Mouse (Mus musculus): ENCODE results near the gene Nat8f3. TPM values are rescaled to one million over a fixed set of nuclear protein-coding genes. Genes with fewer than 3 reads are reported as not detected.
"Not testable (repeated sequence)": the region's sequence is repeated elsewhere in the genome, so short reads cannot be mapped to it uniquely, and the experiment has no call there.

Nat8f3 gene
- polyA plus RNA-seq, 1 experiment from 2014 or later, result 0.34 TPM

- 85% methylated on average over 2 of the region's 4 CpGs for WGBS
Observed at GRCm38 (mm10) chr6:85701943-85702342, 63.6 kb downstream of the Nat8f3 start.

More at GRCm38 (mm10) chr6:85701943-85702342, 63.6 kb downstream of the Nat8f3 start:
- not testable (repeated sequence) for H3K4me2 ChIP-seq; H3K4me3 ChIP-seq; H3K9me3 ChIP-seq; H3K36me3 ChIP-seq; ATAC-seq (ENCODE audit: low FRiP score, low read depth); H3K9ac ChIP-seq; H3K4me1 ChIP-seq (replicated peaks); H3K27me3 ChIP-seq; H3K27ac ChIP-seq (replicated peaks)

Small RNA genes lying within 50 kb of the gene (microRNA-seq; reads per million reads assigned to microRNA genes)
- gene Gm27317 (not detected), gene Mir6375 (not detected)

Other genes starting within 250 kb of the Nat8f3 start
- gene Alms1, start 178.2 kb downstream of the Nat8f3 start, polyA plus RNA-seq (2015; fragmentation: Nextera tagmentation; extraction: Ambion mirVana), result 4.5 and 5.1 TPM in 2 replicates
- gene Nat8f7, start 52.5 kb downstream of the Nat8f3 start, polyA plus RNA-seq (2015; fragmentation: Nextera tagmentation; extraction: Ambion mirVana), result not detected in 2 replicates
- not detected in 2 replicates for gene Nat8f6, start 55.2 kb upstream of the Nat8f3 start, polyA plus RNA-seq (2015; fragmentation: Nextera tagmentation; extraction: Ambion mirVana)
- 0.16 and 0.26 TPM in 2 replicates for gene Nat8f5, start 55.2 kb upstream of the Nat8f3 start, polyA plus RNA-seq (2015; fragmentation: Nextera tagmentation; extraction: Ambion mirVana)
- 0.14 TPM in 1 of 2 replicates, not detected in the other for gene Nat8, start 66.3 kb upstream of the Nat8f3 start, polyA plus RNA-seq (2015; fragmentation: Nextera tagmentation; extraction: Ambion mirVana)
- gene Nat8f2, start 103.4 kb upstream of the Nat8f3 start, polyA plus RNA-seq (2015; fragmentation: Nextera tagmentation; extraction: Ambion mirVana), result not detected in 2 replicates
- 6.2 and 6.6 TPM in 2 replicates for gene Nat8f4, start 139.1 kb upstream of the Nat8f3 start, polyA plus RNA-seq (2015; fragmentation: Nextera tagmentation; extraction: Ambion mirVana)
- gene Tprkb, start 146.1 kb upstream of the Nat8f3 start, polyA plus RNA-seq (2015; fragmentation: Nextera tagmentation; extraction: Ambion mirVana), result 47.7 and 50.5 TPM in 2 replicates
- 20.5 and 20.7 TPM in 2 replicates for gene Nat8f1, start 149.9 kb upstream of the Nat8f3 start, polyA plus RNA-seq (2015; fragmentation: Nextera tagmentation; extraction: Ambion mirVana)
- gene Dusp11, start 195.9 kb upstream of the Nat8f3 start, polyA plus RNA-seq (2015; fragmentation: Nextera tagmentation; extraction: Ambion mirVana), result 52.2 and 53.9 TPM in 2 replicates

All from hindbrain, embryonic 15.5 days (tissue).